Mouse (Mus musculus) C2C12 (cell line): ENCODE results near the gene Fkbp15.

Source experiments
- CTCF ChIP-seq: IDR thresholded peaks from one replicate; pipeline ENCODE4 v1.5.1; 2011; ENCODE audit not compliant: control insufficient read depth, insufficient read depth, insufficient read length
- MAX ChIP-seq: IDR thresholded peaks from one replicate; pipeline ENCODE4 v1.6.1; 2011; ENCODE audit warnings: mild to moderate bottlenecking, control low read depth
- USF1 ChIP-seq: IDR thresholded peaks from one replicate; pipeline ENCODE4 v1.6.1; 2011; ENCODE audit warnings: low read depth, mild to moderate bottlenecking, control low read depth, moderate library complexity

- TF ChIP-seq CTCF (no peak), MAX (no peak), USF1 (no peak)
Measured at GRCm38 (mm10) chr4:62286992-62287900, 73.1 kb downstream of the Fkbp15 start.
